Mouse (Mus musculus) ES-E14 (cell line): ENCODE measurements around the gene Atg2a. TPM values are rescaled to one million over a fixed set of nuclear protein-coding genes. Genes with fewer than 3 reads are reported as not detected.

Experiments
- DNase-seq: peaks from one replicate; pipeline ENCODE4 v3.0.0-alpha.2; 2013; ENCODE audit warnings: low read depth, low spot score
- H3K27ac ChIP-seq: 2 replicates; pipeline ENCODE4 v1.5.1; 2012; ENCODE audit warnings: low read depth, mild to moderate bottlenecking, low read length, moderate library complexity, mixed read lengths; ENCODE audit not compliant: poor library complexity, insufficient read depth, severe bottlenecking
- H3K36me3 ChIP-seq: 2 replicates; pipeline ENCODE4 v1.6.1; 2012; ENCODE audit warnings: mild to moderate bottlenecking, low read length, moderate library complexity, mixed read lengths; ENCODE audit not compliant: control insufficient read depth, poor library complexity, insufficient read depth, severe bottlenecking
- H3K4me1 ChIP-seq, 2 experiments: fragments of 150-350 bp in 1 of 2; sonication (generic) in 1 of 2; 2 replicates each; pipeline ENCODE4 v1.6.1; 2012; ENCODE audit warnings: low read length in 2 of 2, mild to moderate bottlenecking in 1 of 2, mixed read lengths in 1 of 2; ENCODE audit not compliant: control insufficient read depth in 2 of 2, insufficient read depth in 2 of 2, poor library complexity in 1 of 2
- H3K4me3 ChIP-seq, 2 experiments: fragments of 150-350 bp in 1 of 2; sonication (generic) in 1 of 2; 2 replicates each; pipeline ENCODE4 v1.5.1; 2012; ENCODE audit warnings: low read length in 2 of 2, low read depth in 1 of 2, mild to moderate bottlenecking in 1 of 2, mixed read lengths in 1 of 2; ENCODE audit not compliant: insufficient read depth in 1 of 2, poor library complexity in 1 of 2, severe bottlenecking in 1 of 2
- H3K9ac ChIP-seq: 2 replicates; pipeline ENCODE4 v1.6.1; 2012; ENCODE audit warnings: low read depth, mild to moderate bottlenecking, low read length, mixed read lengths; ENCODE audit not compliant: poor library complexity, insufficient read depth, severe bottlenecking
- H3K9me3 ChIP-seq: fragments of 150-350 bp; sonication (generic); 2 replicates; pipeline ENCODE4 v1.6.1; 2012; ENCODE audit warnings: low read depth, mild to moderate bottlenecking, low read length; ENCODE audit not compliant: control insufficient read depth, insufficient read depth
- CHD2 ChIP-seq: IDR thresholded peaks from 2 replicates; pipeline ENCODE4 v1.6.1; 2014; ENCODE audit warnings: mild to moderate bottlenecking, low read depth, low read length, inconsistent platforms
- HCFC1 ChIP-seq: IDR thresholded peaks from 2 replicates; pipeline ENCODE4 v1.6.1; 2012; ENCODE audit warnings: low read length, inconsistent platforms, borderline replicate concordance; ENCODE audit not compliant: insufficient read depth
- MAFK ChIP-seq: IDR thresholded peaks from 2 replicates; pipeline ENCODE4 v1.6.1; 2014; ENCODE audit warnings: mild to moderate bottlenecking, low read depth, low read length, inconsistent platforms; ENCODE audit not compliant: insufficient read depth
- ZC3H11A ChIP-seq: IDR thresholded peaks from 2 replicates; pipeline ENCODE4 v1.6.1; 2012; ENCODE audit warnings: low read depth, mild to moderate bottlenecking, inconsistent platforms, low read length, borderline replicate concordance
- ZNF384 ChIP-seq: IDR thresholded peaks from 2 replicates; pipeline ENCODE4 v1.6.1; 2012; ENCODE audit warnings: low read depth, low read length, inconsistent platforms
- in situ Hi-C, 2 experiments: fragments of 600-800 bp; cut with MboI; formaldehyde crosslinking; loops; one replicate each; pipeline ENCODE4 v1.15.1; 2025; ENCODE audit warnings: low sequenced_read_pairs in 2 of 2, inconsistent platforms in 1 of 2; ENCODE audit not compliant: unreplicated experiment in 2 of 2
- total RNA-seq: library from RNA; depleted of rRNA; stranded (reverse); fragments of 300-350 nt; gene quantifications from 2 replicates; pipeline ENCODE4 v1.2.3, GENCODE M21; 2012; rRNA removed

Atg2a gene
- total RNA-seq: 31.8 and 45.0 TPM in 2 replicates

DNA sequence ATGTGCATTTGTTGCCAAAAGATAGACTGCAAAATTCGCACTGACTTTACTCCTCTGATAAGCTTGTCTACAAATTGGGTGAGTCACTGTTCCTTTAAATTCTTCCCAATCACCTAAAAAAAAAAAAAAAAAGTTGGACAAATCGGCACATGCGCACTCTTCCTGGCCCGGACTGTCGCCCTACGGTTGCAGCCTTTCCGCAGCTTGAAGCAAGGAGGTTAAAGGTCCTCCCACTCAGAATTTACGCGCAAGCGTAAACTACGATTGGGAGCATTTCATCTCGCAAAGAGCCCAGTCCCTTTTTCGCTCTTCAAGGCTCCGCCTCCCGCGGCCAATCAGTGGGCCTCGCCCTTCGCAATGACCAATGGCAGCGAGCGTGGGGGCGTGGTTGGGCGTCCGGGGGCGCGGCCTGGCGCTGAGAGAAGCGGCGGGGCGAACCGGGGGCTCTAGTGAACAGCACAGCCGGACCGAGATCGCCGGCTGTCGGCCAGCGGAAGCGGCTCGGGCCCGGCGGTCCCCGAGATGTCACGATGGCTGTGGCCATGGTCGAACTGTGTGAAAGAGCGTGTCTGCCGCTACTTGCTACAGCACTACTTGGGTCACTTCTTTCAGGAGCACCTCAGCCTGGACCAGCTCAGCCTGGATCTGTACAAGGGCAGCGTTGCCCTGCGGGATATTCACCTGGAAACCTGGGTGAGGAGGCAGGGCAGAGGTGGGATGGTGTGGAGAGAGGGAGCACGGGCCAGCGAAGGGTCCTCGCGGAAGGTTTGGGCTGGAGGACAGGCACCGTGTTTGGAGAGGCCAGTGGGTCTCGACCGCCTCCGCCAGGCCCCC, at the start of gene Atg2a:
Atg2a (plus strand) TSS at position 395 of the 834 bp plus-strand sequence.
- Histone ChIP-seq H3K4me3 (peak within 1 kb of the TSS; percentile 93 to 96), H3K27ac (peak within 1 kb of the TSS; percentile 90), H3K36me3 (peaks cover 19% of the 10 kb centered on the region), H3K9me3 (no peaks in the 10 kb centered on the region), H3K9ac (peak within 1 kb of the TSS; percentile 93), H3K4me1 (peaks cover 9 to 20% of the 10 kb centered on the region in 2 experiments; a peak in 3 of 4 replicates)
- in situ Hi-C loops: no loop called here
- no peak for TF ChIP-seq ZC3H11A
- peak; percentile 100 for TF ChIP-seq ZNF384
- TF ChIP-seq CHD2: no peak
- TF ChIP-seq MAFK: peak; percentile 68; the same call in 1 of the 2 replicates
- TF ChIP-seq HCFC1: peak; percentile 67
- peak; percentile 98 for DNase-seq

- Histone ChIP-seq H3K9ac (no peak overlapping the region), H3K4me1 (no peaks in the 10 kb centered on the region), H3K9me3 (no peaks in the 10 kb centered on the region), H3K27ac (no peak overlapping the region), H3K4me3 (no peak overlapping the region), H3K36me3 (no peaks in the 10 kb centered on the region)
- no peak for DNase-seq
- TF ChIP-seq ZC3H11A (no peak), CHD2 (no peak), HCFC1 (no peak), MAFK (no peak), ZNF384 (no peak)
- in situ Hi-C loops: no loop called here
Measured at GRCm38 (mm10) chr19:6204265-6204664, 37.2 kb upstream of the Atg2a start.

- no peak overlapping the region for H3K9ac ChIP-seq
- no peaks in the 10 kb centered on the region for H3K4me1 ChIP-seq
- no peak overlapping the region for H3K4me3 ChIP-seq
- in situ Hi-C loops: no loop called here
- H3K36me3 ChIP-seq: no peaks in the 10 kb centered on the region
- TF ChIP-seq ZNF384 (no peak), MAFK (no peak), CHD2 (no peak), ZC3H11A (no peak), HCFC1 (no peak)
- no peak overlapping the region for H3K27ac ChIP-seq
- no peak for DNase-seq
- no peaks in the 10 kb centered on the region for H3K9me3 ChIP-seq
Measured at GRCm38 (mm10) chr19:6206716-6207115, 34.8 kb upstream of the Atg2a start.

DNA sequence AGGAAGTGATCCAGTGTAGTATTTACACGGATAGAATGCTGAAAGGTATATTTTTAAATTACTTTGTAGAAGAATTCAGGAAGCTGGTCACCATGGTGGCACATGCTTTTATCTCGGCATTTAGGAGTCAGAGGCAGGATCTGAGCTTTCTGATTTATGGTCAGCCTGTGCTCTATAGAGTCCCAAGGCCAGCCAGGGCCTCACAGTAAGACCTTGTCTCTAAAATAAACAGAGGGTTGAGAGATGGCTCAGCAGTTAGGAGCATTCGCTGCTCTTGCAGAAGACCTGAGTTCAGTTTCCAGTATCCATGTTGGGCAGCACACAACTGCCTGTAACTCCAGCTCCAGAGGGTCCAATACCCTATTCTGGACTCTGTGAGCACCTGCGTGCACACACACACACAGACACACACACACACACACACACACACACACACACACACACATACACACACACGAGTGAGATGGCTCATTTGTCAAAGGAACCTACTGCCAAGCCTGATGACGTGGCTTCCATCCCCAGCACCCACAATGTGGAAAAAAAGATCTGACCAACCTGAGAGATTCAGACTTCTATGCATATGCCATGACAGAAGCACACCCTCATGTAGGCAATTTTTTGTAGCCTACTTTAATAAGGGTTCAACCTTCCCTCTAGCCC, 25.3 kb upstream of the Atg2a start:
- Histone ChIP-seq H3K9ac (no peak overlapping the region), H3K4me1 (no peaks in the 10 kb centered on the region), H3K9me3 (no peaks in the 10 kb centered on the region), H3K36me3 (no peaks in the 10 kb centered on the region), H3K27ac (no peak overlapping the region), H3K4me3 (no peak overlapping the region)
- in situ Hi-C loops: no loop called here
- TF ChIP-seq HCFC1 (no peak), ZC3H11A (no peak), MAFK (no peak), ZNF384 (no peak), CHD2 (no peak)
- no peak for DNase-seq
